Mouse (Mus musculus) C2C12 (cell line): ENCODE results near the gene Dact1. TPM values are rescaled to one million over a fixed set of nuclear protein-coding genes. Genes with fewer than 3 reads are reported as not detected.

Experiments used
- H3K27me3 ChIP-seq: one replicate; pipeline ENCODE4 v1.6.1; 2011; ENCODE audit not compliant: control insufficient read depth, insufficient read depth, insufficient read length
- H3K36me3 ChIP-seq: one replicate; pipeline ENCODE4 v1.6.1; 2011; ENCODE audit not compliant: control insufficient read depth, insufficient read depth
- H3K4me3 ChIP-seq: one replicate; pipeline ENCODE4 v1.5.1; 2011; ENCODE audit warnings: mild to moderate bottlenecking, control low read depth; ENCODE audit not compliant: poor library complexity, insufficient read depth, severe bottlenecking
- H3K79me2 ChIP-seq: one replicate; pipeline ENCODE4 v1.6.1; 2011; ENCODE audit not compliant: control insufficient read depth, insufficient read depth
- H3K79me3 ChIP-seq: one replicate; pipeline ENCODE4 v1.6.1; 2011; ENCODE audit warnings: low read depth, control low read depth
- H3ac ChIP-seq: one replicate; pipeline ENCODE3; 2011; ENCODE audit warnings: low read depth; ENCODE audit not compliant: control insufficient read depth, insufficient read length
- CEBPB ChIP-seq: IDR thresholded peaks from one replicate; pipeline ENCODE4 v1.6.1; 2011; ENCODE audit warnings: low read depth, mild to moderate bottlenecking, control low read depth, moderate library complexity
- CTCF ChIP-seq: IDR thresholded peaks from one replicate; pipeline ENCODE4 v1.5.1; 2011; ENCODE audit not compliant: control insufficient read depth, insufficient read depth, insufficient read length
- FOSL1 ChIP-seq: IDR thresholded peaks from one replicate; pipeline ENCODE4 v1.8.0; 2011; ENCODE audit warnings: mild to moderate bottlenecking, low read length; ENCODE audit not compliant: poor library complexity, insufficient read depth, severe bottlenecking
- MAX ChIP-seq: IDR thresholded peaks from one replicate; pipeline ENCODE4 v1.6.1; 2011; ENCODE audit warnings: mild to moderate bottlenecking, control low read depth
- MYOD1 ChIP-seq: IDR thresholded peaks from one replicate; pipeline ENCODE4 v1.6.1; 2011; ENCODE audit warnings: low read depth; ENCODE audit not compliant: control insufficient read depth, insufficient read length
- MYOG ChIP-seq: IDR thresholded peaks from one replicate; pipeline ENCODE4 v1.6.1; 2011; ENCODE audit not compliant: control insufficient read depth, insufficient read length; ENCODE audit errors: extremely low read depth
- USF1 ChIP-seq: IDR thresholded peaks from one replicate; pipeline ENCODE4 v1.6.1; 2011; ENCODE audit warnings: low read depth, mild to moderate bottlenecking, control low read depth, moderate library complexity
- polyA plus RNA-seq: library from polyadenylated mRNA; unstranded; fragments of >200 nt; fragmentation: generic; extraction: Trizol; gene quantifications from one replicate; pipeline ENCODE4 v1.2.1, GENCODE M21; 2012; ENCODE audit warnings: missing spikeins

The Dact1 gene
- polyA plus RNA-seq, 1 experiment: 1.6 TPM

- Histone ChIP-seq H3ac (no peak overlapping the region), H3K27me3 (no peaks in the 10 kb centered on the region), H3K36me3 (no peaks in the 10 kb centered on the region), H3K79me2 (no peaks in the 10 kb centered on the region), H3K79me3 (no peaks in the 10 kb centered on the region), H3K4me3 (no peak overlapping the region)
- TF ChIP-seq CEBPB: no peak
- TF ChIP-seq USF1: no peak
- no peak for TF ChIP-seq MYOD1
- TF ChIP-seq MAX: no peak
- TF ChIP-seq FOSL1: no peak
- no peak for TF ChIP-seq CTCF
- no peak for TF ChIP-seq MYOG
These were observed 9.9 kb downstream of the Dact1 start for GRCm38 (mm10) chr12:71319536-71319935.

GRCm38 (mm10) chr12:71332646-71333045, 23.0 kb downstream of the Dact1 start:
- Histone ChIP-seq H3K79me2 (no peaks in the 10 kb centered on the region), H3K27me3 (no peaks in the 10 kb centered on the region), H3K36me3 (no peaks in the 10 kb centered on the region), H3ac (no peak overlapping the region), H3K79me3 (no peaks in the 10 kb centered on the region), H3K4me3 (no peak overlapping the region)
- TF ChIP-seq FOSL1 (no peak), USF1 (no peak), CTCF (no peak), MYOD1 (no peak), MAX (no peak), CEBPB (no peak), MYOG (no peak)

- H3K36me3 ChIP-seq: no peaks in the 10 kb centered on the region
- H3K4me3 ChIP-seq: no peak overlapping the region
- no peak overlapping the region for H3ac ChIP-seq
- no peaks in the 10 kb centered on the region for H3K79me3 ChIP-seq
- no peak for TF ChIP-seq CTCF
- no peak for TF ChIP-seq MAX
- no peak for TF ChIP-seq USF1
- no peak for TF ChIP-seq FOSL1
- no peak for TF ChIP-seq CEBPB
- no peak for TF ChIP-seq MYOD1
- no peak for TF ChIP-seq MYOG
- H3K27me3 ChIP-seq: no peaks in the 10 kb centered on the region
- H3K79me2 ChIP-seq: no peaks in the 10 kb centered on the region
These were observed 23.9 kb downstream of the Dact1 start for GRCm38 (mm10) chr12:71333561-71333960.

GRCm38 (mm10) chr12:71337025-71337582, 27.4 kb downstream of the Dact1 start:
- Histone ChIP-seq H3ac (peak overlapping the region; percentile 47), H3K79me3 (no peaks in the 10 kb centered on the region), H3K27me3 (no peaks in the 10 kb centered on the region), H3K79me2 (no peaks in the 10 kb centered on the region), H3K36me3 (no peaks in the 10 kb centered on the region), H3K4me3 (no peak overlapping the region)
- TF ChIP-seq CEBPB (no peak), MYOG (no peak), USF1 (no peak), FOSL1 (no peak)

- Histone ChIP-seq H3K4me3 (no peak overlapping the region), H3K79me2 (no peaks in the 10 kb centered on the region), H3K79me3 (no peaks in the 10 kb centered on the region), H3K36me3 (no peaks in the 10 kb centered on the region), H3K27me3 (no peaks in the 10 kb centered on the region), H3ac (no peak overlapping the region)
- TF ChIP-seq USF1 (no peak), MYOG (no peak), CEBPB (no peak), MYOD1 (no peak), CTCF (no peak), FOSL1 (no peak), MAX (no peak)
These were observed 28.3 kb downstream of the Dact1 start for GRCm38 (mm10) chr12:71337896-71338463.
